Mouse (Mus musculus): ENCODE measurements around the gene Dgki. TPM values are rescaled to one million over a fixed set of nuclear protein-coding genes. Genes with fewer than 3 reads are reported as not detected.
A peak's percentile ranks its signal among the peaks of the same experiment; 100 is the strongest.

Dgki gene
- polyA plus RNA-seq, 1 experiment from 2014 or later = 9.2 TPM

GRCm38 (mm10) chr6:37262486-37262885, 37.5 kb downstream of the Dgki start:
- Histone ChIP-seq H3K4me1 (ENCODE audit: control insufficient read depth, insufficient read depth, low read length) (no peaks in the 10 kb centered on the region), H3K27me3 (ENCODE audit: control insufficient read depth, insufficient read depth, low read length) (no peaks in the 10 kb centered on the region), H3K36me3 (ENCODE audit: control insufficient read depth, insufficient read depth, low read length) (no peaks in the 10 kb centered on the region), H3K9ac (replicated peaks; ENCODE audit: low read length) (no peak overlapping the region), H3K4me3 (replicated peaks; ENCODE audit: low read depth, low read length) (no peak overlapping the region), H3K27ac (replicated peaks; ENCODE audit: low read depth, low read length) (no peak overlapping the region), H3K4me2 (ENCODE audit: low read length) (no peak overlapping the region), H3K9me3 (ENCODE audit: control insufficient read depth, low read length) (no peaks in the 10 kb centered on the region; the same call in 1 of the 2 replicates)
- no peak for ATAC-seq (ENCODE audit: low FRiP score, low TSS enrichment)
- no peak for DNase-seq
- WGBS = 92% methylated on average over 7 of the region's 7 CpGs

DNA sequence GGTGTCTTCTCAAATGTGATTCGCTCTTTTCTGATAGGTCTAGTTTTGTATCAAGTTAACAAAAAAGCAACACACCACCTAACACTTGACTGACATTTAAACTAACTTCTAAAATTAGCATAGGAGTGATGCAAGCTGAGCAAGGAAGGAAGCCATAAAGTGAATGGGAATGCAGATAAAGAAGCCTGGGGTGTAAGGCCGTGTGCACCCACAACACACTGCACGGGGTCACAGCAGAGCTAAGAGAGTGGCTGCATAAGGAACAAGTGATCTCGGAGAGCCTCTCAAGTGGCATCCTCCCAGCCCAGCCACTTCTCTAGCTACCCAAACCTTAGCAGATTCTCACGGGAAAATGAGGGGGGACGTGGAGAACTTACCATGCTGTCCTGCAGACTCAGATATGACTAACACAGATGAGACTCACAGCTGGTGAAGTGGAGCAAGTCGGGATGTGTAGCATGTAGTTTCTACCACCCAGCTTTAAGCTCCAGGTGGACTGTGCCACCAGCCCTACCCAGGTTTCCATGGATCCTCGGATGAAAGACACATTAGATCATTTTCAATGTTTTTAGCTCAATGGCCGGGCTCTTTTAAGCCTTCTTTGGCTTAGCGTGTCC, 38.6 kb downstream of the Dgki start:
- DNase-seq (no peak), ATAC-seq (ENCODE audit: low FRiP score, low TSS enrichment) (no peak)
- H3K9ac ChIP-seq (replicated peaks; ENCODE audit: low read length) = no peak overlapping the region
- no peaks in the 10 kb centered on the region for H3K36me3 ChIP-seq (ENCODE audit: control insufficient read depth, insufficient read depth, low read length)
- H3K9me3 ChIP-seq (ENCODE audit: control insufficient read depth, low read length) = no peaks in the 10 kb centered on the region; the same call in 1 of the 2 replicates
- H3K4me2 ChIP-seq (ENCODE audit: low read length) = no peak overlapping the region
- no peak overlapping the region for H3K4me3 ChIP-seq (replicated peaks; ENCODE audit: low read depth, low read length)
- no peaks in the 10 kb centered on the region for H3K27me3 ChIP-seq (ENCODE audit: control insufficient read depth, insufficient read depth, low read length)
- 89% methylated on average over 10 of the region's 10 CpGs for WGBS
- H3K4me1 ChIP-seq (ENCODE audit: control insufficient read depth, insufficient read depth, low read length) = no peaks in the 10 kb centered on the region
- no peak overlapping the region for H3K27ac ChIP-seq (replicated peaks; ENCODE audit: low read depth, low read length)

DNA sequence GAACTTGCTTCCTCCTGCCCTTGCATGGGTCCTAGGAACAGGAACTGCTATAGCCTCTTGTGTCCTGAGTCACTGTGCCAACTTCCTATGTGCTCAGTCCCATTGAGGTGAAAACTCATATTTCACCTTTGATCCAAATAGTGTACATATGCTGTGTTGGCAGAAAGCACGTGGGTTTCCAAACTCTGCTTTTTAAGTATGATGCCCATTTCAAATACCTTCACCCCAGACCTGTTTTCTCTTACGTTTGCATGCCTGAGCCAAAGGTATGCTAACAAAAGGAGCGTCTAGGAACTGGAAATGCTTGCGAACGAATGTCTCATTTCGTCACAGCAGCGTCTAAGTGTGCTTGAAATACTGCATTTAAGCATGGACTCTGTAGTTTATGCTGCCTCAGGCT, 41.3 kb downstream of the Dgki start:
- Histone ChIP-seq H3K27ac (replicated peaks; ENCODE audit: low read depth, low read length) (no peak overlapping the region), H3K4me1 (ENCODE audit: control insufficient read depth, insufficient read depth, low read length) (no peaks in the 10 kb centered on the region), H3K36me3 (ENCODE audit: control insufficient read depth, insufficient read depth, low read length) (no peaks in the 10 kb centered on the region), H3K4me2 (ENCODE audit: low read length) (no peak overlapping the region), H3K27me3 (ENCODE audit: control insufficient read depth, insufficient read depth, low read length) (no peaks in the 10 kb centered on the region), H3K9ac (replicated peaks; ENCODE audit: low read length) (no peak overlapping the region), H3K9me3 (ENCODE audit: control insufficient read depth, low read length) (no peaks in the 10 kb centered on the region), H3K4me3 (replicated peaks; ENCODE audit: low read depth, low read length) (no peak overlapping the region)
- ATAC-seq (ENCODE audit: low FRiP score, low TSS enrichment) (no peak), DNase-seq (no peak)
- WGBS = 91% methylated on average over 7 of the region's 7 CpGs

- no peaks in the 10 kb centered on the region for H3K9me3 ChIP-seq (ENCODE audit: control insufficient read depth, low read length)
- H3K4me1 ChIP-seq (ENCODE audit: control insufficient read depth, insufficient read depth, low read length) = no peaks in the 10 kb centered on the region
- no peaks in the 10 kb centered on the region for H3K36me3 ChIP-seq (ENCODE audit: control insufficient read depth, insufficient read depth, low read length)
- H3K27me3 ChIP-seq (ENCODE audit: control insufficient read depth, insufficient read depth, low read length) = no peaks in the 10 kb centered on the region
- no peak overlapping the region for H3K4me2 ChIP-seq (ENCODE audit: low read length)
- H3K27ac ChIP-seq (replicated peaks; ENCODE audit: low read depth, low read length) = no peak overlapping the region
- no peak overlapping the region for H3K9ac ChIP-seq (replicated peaks; ENCODE audit: low read length)
- 69% methylated on average over 8 of the region's 8 CpGs for WGBS
- H3K4me3 ChIP-seq (replicated peaks; ENCODE audit: low read depth, low read length) = no peak overlapping the region
- ATAC-seq (ENCODE audit: low FRiP score, low TSS enrichment) = no peak
- no peak for DNase-seq
Measured at GRCm38 (mm10) chr6:37254144-37254543, 45.8 kb downstream of the Dgki start.

DNA sequence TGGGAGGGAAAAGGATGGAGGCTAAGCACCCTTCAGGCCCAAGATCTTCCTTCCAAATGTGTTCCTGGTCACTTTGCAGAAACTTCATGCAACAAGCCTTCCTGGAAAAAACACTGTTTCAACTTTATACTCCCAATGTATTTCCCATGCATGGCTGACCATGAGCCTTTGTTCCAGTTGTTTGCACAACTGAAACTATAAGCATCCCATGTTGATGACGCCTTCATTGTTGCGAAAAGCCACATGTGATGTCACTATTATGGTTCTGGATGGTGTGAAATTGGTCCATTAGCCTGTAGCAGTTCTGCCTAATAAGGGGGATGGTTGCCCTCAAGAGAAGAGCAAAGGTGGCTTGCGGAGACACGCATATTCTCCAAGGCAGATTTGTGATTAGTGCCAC, 47.4 kb downstream of the Dgki start:
- H3K27me3 ChIP-seq (ENCODE audit: control insufficient read depth, insufficient read depth, low read length) = no peaks in the 10 kb centered on the region
- ATAC-seq (ENCODE audit: low FRiP score, low TSS enrichment) (no peak), DNase-seq (no peak)
- WGBS = 87% methylated on average over 4 of the region's 4 CpGs
- no peak overlapping the region for H3K4me3 ChIP-seq (replicated peaks; ENCODE audit: low read depth, low read length)
- no peak overlapping the region for H3K27ac ChIP-seq (replicated peaks; ENCODE audit: low read depth, low read length)
- H3K9me3 ChIP-seq (ENCODE audit: control insufficient read depth, low read length) = no peaks in the 10 kb centered on the region
- H3K9ac ChIP-seq (replicated peaks; ENCODE audit: low read length) = no peak overlapping the region
- H3K36me3 ChIP-seq (ENCODE audit: control insufficient read depth, insufficient read depth, low read length) = no peaks in the 10 kb centered on the region
- H3K4me2 ChIP-seq (ENCODE audit: low read length) = no peak overlapping the region
- no peaks in the 10 kb centered on the region for H3K4me1 ChIP-seq (ENCODE audit: control insufficient read depth, insufficient read depth, low read length)

- Histone ChIP-seq H3K9ac (replicated peaks; ENCODE audit: low read length) (no peak overlapping the region), H3K9me3 (ENCODE audit: control insufficient read depth, low read length) (no peaks in the 10 kb centered on the region), H3K27ac (replicated peaks; ENCODE audit: low read depth, low read length) (no peak overlapping the region), H3K4me1 (ENCODE audit: control insufficient read depth, insufficient read depth, low read length) (no peaks in the 10 kb centered on the region), H3K27me3 (ENCODE audit: control insufficient read depth, insufficient read depth, low read length) (no peaks in the 10 kb centered on the region), H3K4me3 (replicated peaks; ENCODE audit: low read depth, low read length) (no peak overlapping the region), H3K4me2 (ENCODE audit: low read length) (no peak overlapping the region), H3K36me3 (ENCODE audit: control insufficient read depth, insufficient read depth, low read length) (no peaks in the 10 kb centered on the region)
- 90% methylated on average over 2 of the region's 2 CpGs for WGBS
- DNase-seq = no peak
- ATAC-seq (ENCODE audit: low FRiP score, low TSS enrichment) = no peak
Measured at GRCm38 (mm10) chr6:37250671-37251070, 49.3 kb downstream of the Dgki start.

GRCm38 (mm10) chr6:37245757-37246156, 54.2 kb downstream of the Dgki start:
- ATAC-seq (ENCODE audit: low FRiP score, low TSS enrichment) = no peak
- 54% methylated on average over 7 of the region's 7 CpGs for WGBS
- DNase-seq = peak; percentile 55

GRCm38 (mm10) chr6:37244074-37244473, 55.9 kb downstream of the Dgki start:
- ATAC-seq (ENCODE audit: low FRiP score, low TSS enrichment) = no peak
- no peak overlapping the region for H3K27ac ChIP-seq (replicated peaks; ENCODE audit: low read depth, low read length)
- no peak overlapping the region for H3K9ac ChIP-seq (replicated peaks; ENCODE audit: low read length)
- H3K9me3 ChIP-seq (ENCODE audit: control insufficient read depth, low read length) = no peaks in the 10 kb centered on the region
- no peak for DNase-seq
- H3K4me2 ChIP-seq (ENCODE audit: low read length) = no peak overlapping the region
- H3K4me1 ChIP-seq (ENCODE audit: control insufficient read depth, insufficient read depth, low read length) = peaks cover 8% of the 10 kb centered on the region; the same call in 1 of the 2 replicates
- WGBS = 85% methylated on average over 11 of the region's 11 CpGs
- H3K27me3 ChIP-seq (ENCODE audit: control insufficient read depth, insufficient read depth, low read length) = no peaks in the 10 kb centered on the region
- no peak overlapping the region for H3K4me3 ChIP-seq (replicated peaks; ENCODE audit: low read depth, low read length)
- H3K36me3 ChIP-seq (ENCODE audit: control insufficient read depth, insufficient read depth, low read length) = no peaks in the 10 kb centered on the region

More at GRCm38 (mm10) chr6:37245757-37246156, 54.2 kb downstream of the Dgki start:
- H3K9me3 ChIP-seq (ENCODE audit: control insufficient read depth, low read length) = no peaks in the 10 kb centered on the region
- H3K4me2 ChIP-seq (ENCODE audit: low read length) = no peak overlapping the region
- H3K27ac ChIP-seq (replicated peaks; ENCODE audit: low read depth, low read length) = no peak overlapping the region
- no peaks in the 10 kb centered on the region for H3K36me3 ChIP-seq (ENCODE audit: control insufficient read depth, insufficient read depth, low read length)
- H3K9ac ChIP-seq (replicated peaks; ENCODE audit: low read length) = no peak overlapping the region
- H3K4me3 ChIP-seq (replicated peaks; ENCODE audit: low read depth, low read length) = no peak overlapping the region
- H3K4me1 ChIP-seq (ENCODE audit: control insufficient read depth, insufficient read depth, low read length) = peaks cover 8% of the 10 kb centered on the region; the same call in 1 of the 2 replicates
- H3K27me3 ChIP-seq (ENCODE audit: control insufficient read depth, insufficient read depth, low read length) = no peaks in the 10 kb centered on the region

DNA sequence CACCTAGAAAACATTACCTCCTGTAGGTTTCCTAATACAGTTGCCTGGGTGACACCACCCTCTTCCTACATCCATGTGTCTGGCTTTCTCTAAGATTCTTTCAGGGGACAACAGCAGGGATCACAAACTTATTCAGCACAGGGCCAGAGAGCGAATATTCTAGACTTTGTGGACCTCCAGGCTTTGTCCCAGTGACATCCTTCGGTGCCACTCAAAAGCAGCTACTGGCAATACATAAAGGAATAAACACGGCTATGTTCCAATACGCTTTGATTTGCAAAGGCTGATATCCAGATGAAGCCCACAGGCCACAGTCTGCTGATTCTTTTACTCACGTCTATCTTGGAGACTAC, 57.2 kb downstream of the Dgki start:
- no peaks in the 10 kb centered on the region for H3K27me3 ChIP-seq (ENCODE audit: control insufficient read depth, insufficient read depth, low read length)
- H3K36me3 ChIP-seq (ENCODE audit: control insufficient read depth, insufficient read depth, low read length) = no peaks in the 10 kb centered on the region
- H3K4me2 ChIP-seq (ENCODE audit: low read length) = no peak overlapping the region
- ATAC-seq (ENCODE audit: low FRiP score, low TSS enrichment) (no peak), DNase-seq (no peak)
- no peak overlapping the region for H3K27ac ChIP-seq (replicated peaks; ENCODE audit: low read depth, low read length)
- no peak overlapping the region for H3K9ac ChIP-seq (replicated peaks; ENCODE audit: low read length)
- H3K9me3 ChIP-seq (ENCODE audit: control insufficient read depth, low read length) = no peaks in the 10 kb centered on the region
- 23% methylated on average over 5 of the region's 5 CpGs for WGBS
- H3K4me3 ChIP-seq (replicated peaks; ENCODE audit: low read depth, low read length) = no peak overlapping the region
- H3K4me1 ChIP-seq (ENCODE audit: control insufficient read depth, insufficient read depth, low read length) = peaks cover 8% of the 10 kb centered on the region; the same call in 1 of the 2 replicates
